Mouse (Mus musculus) limb, embryonic 11.5 days (tissue): ENCODE results near the gene Fignl1. TPM values are rescaled to one million over a fixed set of nuclear protein-coding genes. Genes with fewer than 3 reads are reported as not detected.

ENCODE experiments used
- ATAC-seq: fragments of 200-750 bp; cut with Nextera tagmentation; 2 replicates; pipeline ENCODE4 v1.8.0; 2017; ENCODE audit warnings: low read depth; ENCODE audit not compliant: insufficient number of reproducible peaks, low FRiP score, low TSS enrichment
- DNase-seq: peaks from one replicate; pipeline ENCODE4 v3.0.0-alpha.2; 2015; ENCODE audit warnings: low spot score
- H3K27ac ChIP-seq: fragments of 300-500 bp; sonication (generic); replicated peaks from 2 replicates; pipeline ENCODE4 v1.5.1; 2014; ENCODE audit warnings: low read depth, mild to moderate bottlenecking, low read length
- H3K27me3 ChIP-seq: fragments of 300-500 bp; sonication (generic); 2 replicates; pipeline ENCODE4 v1.6.1; 2014; ENCODE audit warnings: mild to moderate bottlenecking, low read length, mixed read lengths; ENCODE audit not compliant: control insufficient read depth, insufficient read depth
- H3K36me3 ChIP-seq: fragments of 300-500 bp; sonication (generic); 2 replicates; pipeline ENCODE4 v1.6.1; 2014; ENCODE audit warnings: mild to moderate bottlenecking, low read length, moderate library complexity, mixed read lengths; ENCODE audit not compliant: control insufficient read depth, insufficient read depth
- H3K4me1 ChIP-seq: fragments of 300-500 bp; sonication (generic); 2 replicates; pipeline ENCODE4 v1.6.1; 2014; ENCODE audit warnings: low read length, mixed read lengths; ENCODE audit not compliant: control insufficient read depth, insufficient read depth
- H3K4me2 ChIP-seq: fragments of 300-500 bp; sonication (generic); 2 replicates; pipeline ENCODE4 v1.6.1; 2014; ENCODE audit warnings: low read depth, mild to moderate bottlenecking, moderate library complexity; ENCODE audit not compliant: severe bottlenecking
- H3K4me3 ChIP-seq: fragments of 300-500 bp; sonication (generic); 2 replicates; pipeline ENCODE4 v1.5.1; 2014; ENCODE audit warnings: low read depth, low read length
- H3K9ac ChIP-seq: fragments of 300-500 bp; sonication (generic); 2 replicates; pipeline ENCODE4 v1.6.1; 2014; ENCODE audit warnings: mild to moderate bottlenecking, low read length
- H3K9me3 ChIP-seq: fragments of 300-500 bp; sonication (generic); 2 replicates; pipeline ENCODE4 v1.6.1; 2016; ENCODE audit warnings: low read length; ENCODE audit not compliant: control insufficient read depth
- WGBS: fragments of 180-500 bp; shearing (Covaris S2); extraction: QIAGEN DNeasy Blood & Tissue Kit; methylation state at CpG from one replicate; pipeline ENCODE4 v1.1.7; 2014; 5-methylcytosine and 5-hydroxymethylcytosine counted together
- polyA plus RNA-seq: library from polyadenylated mRNA; unstranded; fragments of >200 nt; fragmentation: Nextera tagmentation; extraction: Ambion mirVana; gene quantifications from 2 replicates; pipeline ENCODE4 v1.2.1, GENCODE M21; 2014

Gene Fignl1
- polyA plus RNA-seq, 1 experiment from 2014 or later, result 96.7 TPM

DNA sequence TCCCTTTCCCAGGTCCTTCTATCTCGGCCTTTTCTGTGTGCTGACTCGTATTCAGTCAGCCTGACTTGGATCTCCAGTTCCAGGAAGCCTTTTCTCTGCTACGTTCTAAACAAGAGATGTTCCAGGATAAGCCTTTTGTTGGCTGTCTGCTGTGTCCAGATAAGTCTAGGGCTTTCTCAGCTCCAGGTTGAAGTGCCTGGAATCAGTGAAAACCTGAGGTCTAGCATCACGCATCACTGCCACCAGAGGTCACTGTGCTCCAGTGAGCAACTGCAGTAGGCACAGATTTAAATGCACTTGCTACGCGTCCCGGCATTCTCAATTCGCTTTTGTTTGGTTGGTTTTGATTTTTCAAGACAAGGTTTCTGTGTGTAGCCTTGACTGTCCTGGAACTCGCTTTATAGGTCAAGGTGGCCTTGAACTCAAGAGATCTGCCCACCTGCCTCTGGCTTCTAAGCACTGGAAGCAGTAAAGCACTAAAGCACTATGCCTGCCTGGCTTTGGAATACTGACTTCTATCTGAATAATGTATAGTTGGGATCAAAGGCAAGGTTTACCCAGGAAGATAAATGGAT lies 3.2 kb upstream of the Fignl1 start:
- Histone ChIP-seq H3K4me3 (no peak overlapping the region), H3K27ac (peak overlapping the region; percentile 26; the same call in 1 of the 2 replicates), H3K36me3 (no peaks in the 10 kb centered on the region), H3K9ac (peak overlapping the region; percentile 35; the same call in 1 of the 2 replicates), H3K4me1 (peaks cover 15% of the 10 kb centered on the region), H3K4me2 (no peak overlapping the region; the same call in 1 of the 2 replicates), H3K9me3 (no peaks in the 10 kb centered on the region), H3K27me3 (no peaks in the 10 kb centered on the region)
- 28% methylated on average over 9 of the region's 9 CpGs for WGBS
- ATAC-seq (no peak), DNase-seq (peak; percentile 88)

DNA sequence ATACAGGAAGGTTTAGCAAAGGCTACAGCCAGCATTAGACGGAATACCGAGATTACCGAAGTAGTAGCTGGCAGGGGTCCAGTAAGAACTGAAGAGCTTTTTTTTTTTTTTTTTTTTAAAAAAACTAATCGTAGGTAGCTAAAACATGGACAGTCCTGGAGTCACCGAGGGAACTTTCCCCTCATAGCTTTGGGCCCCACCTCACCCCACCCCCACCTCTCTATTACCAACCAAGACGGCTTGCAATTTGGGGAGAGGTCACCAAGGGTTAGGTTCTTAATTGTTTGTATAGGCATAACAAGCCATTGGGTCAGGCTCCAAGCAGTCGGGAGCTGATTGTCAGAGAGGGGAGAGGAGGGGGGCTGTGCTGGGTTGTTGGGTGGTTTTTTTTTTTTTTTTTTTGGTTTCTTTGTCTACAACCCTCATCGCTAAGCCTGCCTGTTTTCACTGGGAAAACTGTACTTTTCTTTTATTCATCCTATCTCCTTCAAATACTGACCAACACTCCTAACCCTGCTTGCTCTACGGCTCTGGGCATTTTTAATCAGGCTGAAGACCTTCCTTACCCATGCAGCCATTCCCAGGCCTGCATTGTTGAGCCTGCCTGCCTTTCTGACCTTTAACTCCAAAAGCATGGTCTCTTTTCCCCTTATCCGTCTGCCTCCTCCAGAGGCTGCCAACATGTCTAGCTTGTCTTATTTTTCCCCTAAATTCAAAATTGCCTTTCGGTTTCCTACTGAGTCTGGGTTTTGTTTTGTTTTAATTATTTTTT lies 828 bp upstream of the Fignl1 start:
- Histone ChIP-seq H3K4me2 (peak overlapping the region; percentile 82), H3K9ac (peak overlapping the region; percentile 88), H3K36me3 (0 out of 2 replicates have a peak, but pooled peaks cover 3% of the 10 kb centered on the region), H3K4me1 (peaks cover 15% of the 10 kb centered on the region), H3K9me3 (no peaks in the 10 kb centered on the region), H3K4me3 (peak overlapping the region; percentile 61), H3K27me3 (no peaks in the 10 kb centered on the region), H3K27ac (peak overlapping the region; percentile 99)
- ATAC-seq (peak; percentile 55), DNase-seq (peak; percentile 78)
- 1% methylated on average over 11 of the region's 11 CpGs for WGBS

DNA sequence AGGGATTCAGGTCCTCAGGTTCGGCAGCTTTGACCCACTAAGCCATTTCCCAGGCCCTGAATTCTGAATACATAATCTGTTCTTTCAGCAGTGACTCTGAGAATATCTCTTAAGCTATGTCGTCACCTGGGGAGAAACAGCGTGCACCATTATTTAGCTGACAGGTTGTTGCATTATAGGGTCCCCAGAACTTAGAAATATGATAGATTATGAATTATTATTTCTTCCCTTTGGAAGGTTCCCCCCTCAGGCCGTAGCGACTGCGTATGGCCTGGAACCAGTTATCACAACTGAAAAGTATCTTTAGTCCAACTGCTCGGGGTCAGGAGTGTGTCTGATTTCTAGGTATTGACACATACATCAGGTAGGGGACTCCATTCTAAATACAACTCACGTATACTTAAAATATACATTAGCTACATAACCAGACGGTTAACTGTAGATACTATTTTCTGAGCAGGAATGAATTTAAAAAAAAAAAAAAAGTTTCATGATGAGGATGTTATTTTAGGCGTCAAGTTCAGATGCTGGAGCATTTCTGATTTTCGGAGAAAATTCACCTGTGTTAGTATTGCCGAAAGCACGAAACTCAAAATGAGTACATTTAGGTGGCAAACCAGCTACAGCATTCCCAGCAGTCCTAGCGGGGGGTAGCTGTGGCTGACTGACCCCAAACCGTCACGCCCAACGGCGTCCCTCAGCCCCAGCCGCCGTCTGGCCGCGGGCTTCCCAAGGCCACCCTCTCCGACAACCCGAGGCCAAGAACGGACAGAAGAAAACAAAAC lies 535 bp downstream of the Fignl1 start:
- peak overlapping the region; percentile 82 for H3K4me2 ChIP-seq
- peak overlapping the region; percentile 88 for H3K9ac ChIP-seq
- peak overlapping the region; percentile 99 for H3K27ac ChIP-seq
- peak overlapping the region; percentile 61 for H3K4me3 ChIP-seq
- H3K4me1 ChIP-seq, result peaks cover 15% of the 10 kb centered on the region
- DNase-seq, result no peak
- peaks cover 5% of the 10 kb centered on the region; the same call in 1 of the 2 replicates for H3K36me3 ChIP-seq
- no peaks in the 10 kb centered on the region for H3K9me3 ChIP-seq
- peak; percentile 78 for ATAC-seq
- H3K27me3 ChIP-seq, result no peaks in the 10 kb centered on the region
- 13% methylated on average over 25 of the region's 25 CpGs for WGBS

DNA sequence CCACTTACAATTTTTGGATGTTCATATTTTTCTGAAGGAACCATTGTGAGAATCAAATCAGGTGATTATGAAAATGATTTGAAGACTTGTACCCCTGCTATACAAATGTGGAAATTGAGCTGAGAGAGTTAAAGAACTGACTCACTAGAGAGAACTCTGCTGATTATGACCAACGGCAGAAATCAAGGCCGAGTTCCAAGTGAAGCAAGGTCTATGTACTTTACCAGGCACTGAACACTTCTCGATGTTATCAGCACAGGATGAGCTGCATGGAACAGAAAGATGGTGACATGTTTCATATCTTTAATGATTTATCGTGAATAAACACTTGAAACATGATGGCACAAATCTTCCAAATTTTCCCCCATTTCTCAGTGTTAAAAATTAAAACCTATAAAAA lies 2.8 kb downstream of the Fignl1 start:
- Histone ChIP-seq H3K9ac (no peak overlapping the region), H3K4me3 (no peak overlapping the region), H3K9me3 (no peaks in the 10 kb centered on the region), H3K27ac (no peak overlapping the region), H3K27me3 (no peaks in the 10 kb centered on the region), H3K36me3 (peaks cover 23% of the 10 kb centered on the region), H3K4me1 (peaks cover 12% of the 10 kb centered on the region), H3K4me2 (no peak overlapping the region)
- ATAC-seq (no peak), DNase-seq (no peak)
- WGBS, result 96% methylated on average over 4 of the region's 4 CpGs

GRCm38 (mm10) chr11:11804421-11804820 lies 4.3 kb downstream of the Fignl1 start:
- DNase-seq (no peak), ATAC-seq (no peak)
- Histone ChIP-seq H3K4me3 (no peak overlapping the region), H3K4me2 (no peak overlapping the region), H3K9ac (no peak overlapping the region), H3K27ac (no peak overlapping the region), H3K36me3 (peaks cover 24% of the 10 kb centered on the region), H3K9me3 (no peaks in the 10 kb centered on the region), H3K27me3 (no peaks in the 10 kb centered on the region), H3K4me1 (peaks cover 6% of the 10 kb centered on the region; the same call in 1 of the 2 replicates)
- WGBS, result 90% methylated on average over 5 of the region's 5 CpGs

- H3K36me3 ChIP-seq, result peaks cover 33% of the 10 kb centered on the region
- DNase-seq (no peak), ATAC-seq (no peak)
- no peak overlapping the region for H3K9ac ChIP-seq
- no peak overlapping the region for H3K27ac ChIP-seq
- WGBS, result 93% methylated on average over 9 of the region's 9 CpGs
- H3K4me2 ChIP-seq, result no peak overlapping the region
- H3K4me3 ChIP-seq, result no peak overlapping the region
- no peaks in the 10 kb centered on the region for H3K4me1 ChIP-seq
- H3K27me3 ChIP-seq, result no peaks in the 10 kb centered on the region
- H3K9me3 ChIP-seq, result no peaks in the 10 kb centered on the region
These were observed 7.7 kb downstream of the Fignl1 start for GRCm38 (mm10) chr11:11801067-11801466.

- H3K4me3 ChIP-seq, result no peak overlapping the region
- H3K27me3 ChIP-seq, result no peaks in the 10 kb centered on the region
- no peaks in the 10 kb centered on the region for H3K4me1 ChIP-seq
- no peak for ATAC-seq
- no peak overlapping the region for H3K9ac ChIP-seq
- H3K36me3 ChIP-seq, result peaks cover 30% of the 10 kb centered on the region
- H3K27ac ChIP-seq, result no peak overlapping the region
- DNase-seq, result no peak
- 93% methylated on average over 3 of the region's 3 CpGs for WGBS
- no peak overlapping the region for H3K4me2 ChIP-seq
- H3K9me3 ChIP-seq, result no peaks in the 10 kb centered on the region
These were observed 8.5 kb downstream of the Fignl1 start for GRCm38 (mm10) chr11:11800304-11800703.

GRCm38 (mm10) chr11:11798690-11799089 lies 10.1 kb downstream of the Fignl1 start:
- H3K9ac ChIP-seq, result no peak overlapping the region
- H3K9me3 ChIP-seq, result no peaks in the 10 kb centered on the region
- no peak for DNase-seq
- no peak for ATAC-seq
- 96% methylated on average over 1 of the region's 1 CpGs for WGBS
- no peaks in the 10 kb centered on the region for H3K4me1 ChIP-seq
- H3K27ac ChIP-seq, result no peak overlapping the region
- H3K4me3 ChIP-seq, result no peak overlapping the region
- H3K27me3 ChIP-seq, result no peaks in the 10 kb centered on the region
- H3K36me3 ChIP-seq, result peaks cover 27% of the 10 kb centered on the region
- H3K4me2 ChIP-seq, result no peak overlapping the region
